Mouse (Mus musculus) layer of hippocampus, postnatal 36 days (tissue): ENCODE data around the gene Mpzl2. TPM values are rescaled to one million over a fixed set of nuclear protein-coding genes. Genes with fewer than 3 reads are reported as not detected.

Experiments used
- DNase-seq, 2 experiments: peaks; one replicate each; pipeline ENCODE4 v3.0.0; 2022
- total RNA-seq, 2 experiments: library from RNA; stranded (reverse); gene quantifications; 2 replicates each; pipeline ENCODE4 v1.2.3; 2021

The Mpzl2 gene
- total RNA-seq = 1 to 10 TPM in 1 of 2 experiments, under 1 TPM in 1; 0.42 to 1.1 TPM

DNA sequence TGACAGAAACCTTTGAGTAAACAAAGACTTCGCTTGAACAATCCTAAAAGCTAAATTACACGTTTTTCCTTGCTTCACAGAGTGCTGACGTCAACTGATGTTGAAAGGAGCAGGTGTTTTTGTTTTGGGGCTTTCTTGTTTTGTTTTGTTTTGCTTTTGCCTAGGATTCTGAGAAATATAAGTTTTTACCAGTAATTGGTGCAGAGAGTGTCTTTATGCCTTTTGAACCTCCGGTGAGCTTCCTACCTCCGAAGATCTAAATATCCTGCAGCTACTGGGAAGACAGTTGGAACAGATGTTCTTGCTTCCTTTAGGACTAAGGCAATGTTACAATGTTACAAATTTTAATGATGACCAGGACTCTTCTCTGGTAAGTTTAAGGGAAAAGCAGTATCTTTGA, at the start of gene Mpzl2:
TSS of gene Mpzl2 (plus strand) at position 301 of the 400 bp plus-strand sequence.
- no peak for DNase-seq

GRCm38 (mm10) chr9:44991821-44992220, 47.8 kb upstream of the Mpzl2 start:
- DNase-seq = no peak

DNA sequence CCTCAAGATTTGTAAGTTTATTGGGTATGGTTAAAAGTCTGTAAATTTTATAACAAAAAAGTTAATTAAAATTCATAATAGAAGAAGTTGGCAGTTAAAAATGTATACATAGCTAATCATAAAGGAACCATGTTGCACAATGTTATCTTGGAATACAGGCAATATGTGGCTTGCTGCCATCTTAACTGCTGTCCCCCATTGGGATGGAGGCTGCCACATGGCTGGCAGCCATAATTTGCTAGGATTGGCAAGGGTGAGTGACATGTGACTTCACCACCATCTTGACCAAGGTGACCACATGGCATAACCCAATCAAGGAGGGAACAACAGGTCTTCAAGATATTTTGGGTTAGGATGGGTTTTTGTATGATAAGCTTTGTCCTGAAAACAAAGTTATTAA, 47.3 kb upstream of the Mpzl2 start:
- no peak for DNase-seq

- no peak for DNase-seq
Measured at GRCm38 (mm10) chr9:44993268-44993667, 46.3 kb upstream of the Mpzl2 start.

DNA sequence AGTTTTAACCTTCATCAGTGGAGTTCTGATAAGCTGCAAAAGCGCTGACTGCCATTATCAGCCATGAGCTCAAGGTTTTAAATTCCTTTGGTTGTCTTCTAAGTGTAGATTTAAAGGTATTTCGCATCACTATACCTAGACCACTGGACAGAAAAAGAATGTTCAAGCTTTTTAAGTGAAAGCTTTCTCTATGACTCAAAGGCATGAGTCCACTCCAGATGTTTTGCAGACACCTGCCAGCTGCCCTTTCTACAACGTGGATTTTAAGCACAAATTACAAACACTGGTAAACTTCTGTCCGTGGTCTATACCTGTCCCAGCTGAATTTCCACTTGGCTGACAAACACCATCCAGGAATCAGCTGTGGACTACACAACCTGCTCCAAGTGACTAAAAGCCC, 44.6 kb upstream of the Mpzl2 start:
- no peak for DNase-seq

DNA sequence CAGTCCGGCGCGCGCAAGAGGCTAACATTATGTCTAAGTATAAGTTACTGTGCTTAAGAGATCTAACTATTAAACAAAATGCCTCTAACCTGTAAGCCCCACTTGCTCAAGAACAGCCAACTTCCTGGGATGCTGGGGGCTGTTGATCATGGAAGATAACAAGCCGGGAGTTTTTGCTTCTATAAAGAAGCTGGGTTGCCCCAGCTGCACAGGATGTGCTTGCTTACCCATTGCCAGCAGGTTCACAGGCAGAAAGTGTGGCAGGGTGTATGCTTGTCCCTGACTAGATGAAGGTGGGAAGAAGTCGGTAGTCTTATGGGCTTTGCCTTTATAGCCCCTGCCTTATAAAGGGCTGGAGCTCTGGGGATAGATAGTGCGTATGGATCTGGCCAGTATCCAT, 43.0 kb upstream of the Mpzl2 start:
- DNase-seq = no peak

- no peak for DNase-seq
Measured at GRCm38 (mm10) chr9:44998138-44998537, 41.5 kb upstream of the Mpzl2 start.

- peak in 1 of 2 experiments; percentile 6 for DNase-seq
Measured at GRCm38 (mm10) chr9:44999171-44999570, 40.4 kb upstream of the Mpzl2 start.

DNA sequence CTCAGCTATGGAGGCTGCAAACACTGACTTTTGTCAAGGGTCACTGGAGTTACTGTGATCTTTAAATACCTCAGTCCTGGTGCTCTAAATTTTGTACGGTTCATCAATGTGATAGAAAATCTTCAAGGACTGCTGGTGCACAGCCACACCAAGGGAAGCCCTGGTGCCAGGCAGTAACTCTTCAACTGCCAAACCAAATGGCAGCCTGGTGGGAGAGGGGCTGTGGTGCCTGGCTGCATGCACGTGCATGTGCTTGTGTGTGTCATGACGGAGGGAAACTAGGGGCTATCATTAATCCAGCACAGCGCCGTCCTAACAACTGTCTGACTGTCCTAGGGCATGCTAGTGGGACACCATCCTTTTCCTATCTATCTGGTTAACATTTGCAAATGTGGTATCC, 39.8 kb upstream of the Mpzl2 start:
- no peak for DNase-seq

- no peak for DNase-seq
Measured at GRCm38 (mm10) chr9:45000249-45000648, 39.4 kb upstream of the Mpzl2 start.

GRCm38 (mm10) chr9:45007404-45007803, 32.2 kb upstream of the Mpzl2 start:
- DNase-seq = no peak

GRCm38 (mm10) chr9:45008342-45008741, 31.3 kb upstream of the Mpzl2 start:
- no peak for DNase-seq

GRCm38 (mm10) chr9:45009180-45010078, 30.2 kb upstream of the Mpzl2 start, which contains the start of gene Cd3e:
TSS of gene Cd3e (minus strand) at chr9:45009627.
- no peak for DNase-seq

- DNase-seq = no peak
Measured at GRCm38 (mm10) chr9:45010461-45010860, 29.1 kb upstream of the Mpzl2 start.

DNA sequence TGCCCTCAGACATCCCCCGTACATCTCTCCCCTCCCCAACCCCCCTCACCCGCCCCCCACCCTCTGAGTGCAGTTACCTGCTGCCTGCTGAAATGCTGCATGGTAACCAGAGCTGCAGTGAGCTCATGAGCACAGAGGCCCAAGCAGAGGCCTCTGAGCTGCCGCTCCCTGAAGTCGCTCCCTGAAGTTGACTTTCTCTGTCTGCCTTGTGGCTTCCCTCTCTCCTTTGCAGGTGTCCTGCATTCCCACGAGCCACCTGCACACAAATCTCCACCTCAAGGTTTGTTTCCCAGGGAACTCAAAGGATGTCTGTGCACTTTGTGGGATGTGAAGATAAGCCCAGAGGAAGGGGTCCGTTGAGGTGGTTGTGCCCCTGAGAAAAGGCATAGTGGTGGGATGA, 28.3 kb upstream of the Mpzl2 start:
- no peak for DNase-seq

DNA sequence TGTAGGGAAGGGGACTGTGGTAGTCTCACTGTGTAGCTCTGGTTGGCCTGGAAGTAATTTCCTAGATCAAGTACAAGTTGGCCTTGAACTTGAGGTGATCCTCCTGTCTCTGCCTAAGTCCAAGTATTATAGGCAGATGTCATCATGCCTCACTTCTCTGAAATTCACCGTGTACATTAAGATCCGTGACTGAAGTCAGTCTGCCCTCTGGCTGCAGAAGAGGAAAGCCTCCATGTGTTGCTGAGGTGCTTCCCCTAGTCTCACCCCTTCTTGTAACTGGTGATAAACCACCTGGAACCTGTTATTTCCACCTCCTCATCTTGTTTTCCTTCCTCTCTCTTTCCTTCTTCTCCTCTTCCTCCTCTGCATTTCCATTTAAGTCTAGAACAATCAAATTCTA, 24.7 kb upstream of the Mpzl2 start:
- DNase-seq = no peak

- DNase-seq = no peak
Measured at GRCm38 (mm10) chr9:45015841-45016240, 23.8 kb upstream of the Mpzl2 start.

- DNase-seq = no peak
Measured at GRCm38 (mm10) chr9:45018031-45018430, 21.6 kb upstream of the Mpzl2 start.

DNA sequence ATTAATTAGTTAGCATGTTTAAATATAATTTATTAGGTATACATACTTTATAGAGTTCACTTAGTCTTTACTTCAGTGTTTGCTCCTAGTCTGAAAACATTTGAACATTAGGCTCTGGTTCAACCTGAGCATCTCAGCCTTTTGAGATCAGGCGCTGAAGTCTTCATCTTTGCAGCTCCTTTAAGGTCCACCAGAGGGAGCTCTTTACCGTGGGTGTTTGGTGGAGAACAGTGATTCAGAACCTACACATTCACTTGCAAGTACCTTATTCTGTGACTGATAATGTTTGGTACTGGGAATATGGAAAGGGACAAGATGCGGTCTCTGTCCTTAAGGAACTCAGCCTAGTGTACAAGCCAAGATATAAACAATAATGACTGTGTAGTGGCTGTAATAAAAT, 16.8 kb upstream of the Mpzl2 start:
- peak in 1 of 2 experiments; percentile 25 for DNase-seq

GRCm38 (mm10) chr9:45023638-45024037, 16.0 kb upstream of the Mpzl2 start:
- DNase-seq = no peak

DNA sequence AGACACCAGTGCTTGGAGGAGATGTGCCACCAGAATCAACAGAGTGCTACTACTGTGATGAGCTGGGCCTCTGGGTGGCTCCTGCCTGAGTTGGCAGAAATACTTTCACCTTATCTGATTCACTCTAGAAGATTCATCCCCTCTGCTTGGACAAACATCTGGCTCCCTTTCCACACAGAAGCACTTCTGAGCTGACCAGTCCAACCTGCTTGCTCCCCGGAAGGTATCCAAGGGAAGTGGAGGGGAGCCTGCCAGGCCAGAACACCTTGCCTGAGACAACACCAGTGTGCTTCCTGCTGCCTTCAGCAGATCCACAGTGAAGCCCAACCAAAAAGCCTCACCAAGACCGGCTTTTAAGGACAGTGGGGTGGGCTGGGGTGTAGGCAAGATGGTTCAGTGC, 15.4 kb upstream of the Mpzl2 start:
- DNase-seq = no peak

DNA sequence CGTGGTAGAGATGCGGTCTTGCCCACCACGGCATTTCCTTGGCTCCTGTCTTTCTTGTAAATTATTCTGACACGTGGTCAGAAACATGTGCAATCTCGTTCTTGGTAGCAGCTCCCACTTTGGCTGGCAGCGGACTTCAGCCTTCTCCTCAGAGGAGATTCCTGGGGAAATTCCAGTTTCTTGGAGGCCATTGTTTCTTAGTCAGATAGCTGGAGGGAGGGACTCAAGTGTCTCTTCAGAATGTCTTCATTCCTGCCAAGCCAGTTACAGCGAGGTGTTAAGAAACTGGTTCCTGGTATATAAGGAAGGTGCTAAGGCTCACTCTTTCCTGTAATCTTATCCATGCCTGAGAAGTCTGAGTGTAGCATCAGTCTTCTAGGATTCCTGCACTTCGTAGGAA, 12.2 kb upstream of the Mpzl2 start:
- no peak for DNase-seq

DNA sequence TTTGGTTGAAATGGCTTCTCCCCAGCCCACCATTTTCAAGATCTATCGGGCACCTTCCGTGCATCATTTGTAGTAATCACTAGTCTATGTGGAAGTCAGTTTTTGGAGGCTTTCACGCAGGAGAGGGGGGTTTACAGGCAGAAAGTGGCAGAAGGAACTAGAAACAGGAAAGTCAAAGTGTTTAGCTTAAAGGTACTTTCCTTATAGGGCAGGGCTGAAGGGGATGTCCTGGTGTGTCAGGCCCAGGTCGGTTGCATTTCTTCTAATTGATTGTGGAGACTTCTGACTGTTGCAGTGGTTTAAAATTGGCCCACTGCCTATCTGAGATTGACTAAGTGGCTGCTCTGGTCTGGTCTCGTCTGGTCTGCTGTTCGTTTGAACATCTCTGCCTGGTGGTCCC, 9.3 kb upstream of the Mpzl2 start:
- no peak for DNase-seq

- no peak for DNase-seq
Measured at GRCm38 (mm10) chr9:45032261-45032660, 7.3 kb upstream of the Mpzl2 start.
